Mouse (Mus musculus) gastrocnemius, postnatal 36 days (tissue): ENCODE results near the gene Ccdc83. TPM values are rescaled to one million over a fixed set of nuclear protein-coding genes. Genes with fewer than 3 reads are reported as not detected.
A peak's percentile ranks its signal among the peaks of the same experiment; 100 is the strongest.

Source experiments
- DNase-seq, 2 experiments: peaks; one replicate each; pipeline ENCODE4 v3.0.0; 2022
- intact Hi-C: fragments of 180-260 bp; cut with DNase I; formaldehyde crosslinking; loops from one replicate; pipeline ENCODE4 v1.15.1; 2025
- long read RNA-seq, 2 experiments: library from polyadenylated mRNA; stranded (forward); transcript quantifications; one replicate each; pipeline ENCODE4 v2.0.0; 2021
- total RNA-seq, 2 experiments: library from RNA; stranded (reverse); gene quantifications; 2 replicates each; pipeline ENCODE4 v1.2.3; 2021

Gene Ccdc83
- not detected for total RNA-seq
- long read RNA-seq, experiment 1: 0 reads
- long read RNA-seq, experiment 2: 0 reads

DNA sequence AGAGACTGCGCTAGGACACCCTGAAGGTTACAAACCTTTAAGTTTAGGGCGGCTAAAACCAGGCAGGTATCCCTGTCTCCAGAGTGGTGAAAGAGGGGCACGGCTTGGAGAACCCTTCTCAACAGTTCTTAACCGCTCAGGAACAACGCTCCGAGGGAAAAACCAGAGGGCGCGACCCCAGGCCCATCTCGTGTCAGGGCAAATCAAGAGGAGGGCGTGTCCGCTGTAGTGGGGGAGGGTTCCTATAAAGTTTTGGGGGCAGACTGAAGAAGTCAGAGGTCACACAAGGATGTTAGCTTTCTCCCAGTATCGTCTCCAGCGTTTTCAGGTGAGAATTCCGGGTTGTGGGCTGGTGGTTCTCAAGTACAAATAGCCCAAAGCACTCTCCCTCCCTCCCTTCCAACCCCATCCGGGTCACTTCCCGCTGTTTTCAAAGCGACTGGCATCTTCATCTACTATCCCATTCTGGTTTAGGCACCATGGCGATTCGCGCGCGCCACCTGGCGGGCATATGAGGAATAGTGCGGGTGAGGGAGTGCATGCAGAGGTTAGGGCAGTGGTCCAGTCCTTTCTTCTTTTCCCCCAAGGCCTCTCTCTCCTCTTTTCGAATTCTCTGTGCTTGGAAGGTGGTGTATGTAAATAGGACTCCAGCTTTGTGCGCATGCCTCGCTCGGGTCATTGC is at the start of gene Ccdc83:
Gene Ccdc83, minus strand, starts transcription at position 489 of the 682 bp plus-strand sequence.
- intact Hi-C loops: loop anchor here (2.0 kb wide), 1 partner anchor 267 kb away; no protein-coding TSS in a partner anchor
- DNase-seq: peak; percentile 72 to 84

DNA sequence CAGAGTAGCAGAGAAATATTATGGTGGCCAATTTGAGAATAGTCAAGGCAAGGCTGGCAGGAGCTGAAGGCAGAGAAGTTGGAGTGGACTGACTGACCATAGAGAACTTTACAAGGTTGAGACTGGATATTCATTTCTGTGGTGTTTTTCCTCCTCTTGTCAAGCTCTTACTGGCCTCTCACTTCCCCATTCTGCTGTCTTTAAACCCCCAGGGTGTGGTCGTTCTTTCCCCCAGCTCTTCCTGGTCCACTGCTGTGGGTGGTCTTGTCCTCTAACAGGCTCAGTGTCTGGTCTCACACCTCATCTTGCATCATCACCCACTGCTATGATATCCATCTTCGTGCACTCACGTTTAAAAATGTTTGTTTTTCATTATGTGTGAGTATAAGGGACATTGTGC is 47.8 kb upstream of the Ccdc83 start:
- no peak for DNase-seq
- intact Hi-C loops: no loop called here

DNA sequence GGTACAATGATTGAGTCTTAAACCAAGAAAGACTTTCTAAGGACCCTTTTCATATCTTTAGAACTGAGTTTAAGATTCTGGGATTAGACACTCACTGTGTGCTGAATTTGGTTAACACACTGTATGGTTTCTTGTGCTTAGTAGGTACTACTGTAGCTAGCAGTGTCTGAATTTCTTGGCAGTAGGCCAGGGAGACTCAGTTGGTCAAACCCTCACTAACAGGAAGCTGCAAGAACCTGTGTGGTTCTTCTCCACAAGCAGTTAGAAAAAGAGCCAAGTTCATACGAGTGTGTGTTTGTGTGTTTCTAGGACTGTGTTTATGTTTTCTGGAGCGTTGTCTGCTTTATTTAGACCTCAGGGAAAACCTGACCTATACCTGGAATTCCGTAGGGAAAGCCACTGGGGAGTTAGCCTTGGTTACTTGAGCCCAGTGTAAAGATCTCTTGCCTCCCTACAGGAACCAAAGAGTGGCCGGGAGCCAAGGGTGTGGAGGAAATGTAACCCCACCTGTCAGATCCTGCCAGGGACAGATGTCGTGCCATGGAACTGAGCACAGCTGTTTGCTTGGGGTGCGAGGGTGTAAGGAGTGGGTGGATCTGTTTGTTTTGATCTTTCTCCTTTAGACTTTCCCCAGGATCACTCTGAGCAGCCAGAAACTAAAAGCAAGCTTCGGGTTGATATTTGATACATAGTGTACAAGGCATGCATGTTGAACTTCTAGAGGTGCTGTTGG is 46.7 kb upstream of the Ccdc83 start:
- DNase-seq: peak in 1 of 2 experiments; percentile 38
- intact Hi-C loops: no loop called here

DNA sequence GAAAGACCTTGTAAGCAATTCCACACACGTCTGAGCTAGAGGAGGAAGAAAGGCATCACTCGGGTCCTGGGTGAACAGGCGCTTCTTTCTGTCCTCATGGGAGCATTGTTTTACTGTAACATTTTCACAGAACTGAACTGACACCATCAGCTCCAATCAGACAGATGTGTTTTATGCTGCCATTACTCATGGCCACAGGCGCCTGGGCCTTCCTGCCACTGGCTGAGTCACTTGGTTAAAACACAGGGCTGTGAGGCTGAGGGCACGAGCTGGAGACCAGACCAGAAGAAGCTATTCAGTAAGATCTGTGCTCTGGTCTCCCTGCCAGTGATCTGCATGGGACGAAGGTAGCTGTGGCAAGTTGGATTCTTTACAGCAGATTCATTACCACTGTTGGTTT is 42.4 kb upstream of the Ccdc83 start:
- intact Hi-C loops: no loop called here

DNA sequence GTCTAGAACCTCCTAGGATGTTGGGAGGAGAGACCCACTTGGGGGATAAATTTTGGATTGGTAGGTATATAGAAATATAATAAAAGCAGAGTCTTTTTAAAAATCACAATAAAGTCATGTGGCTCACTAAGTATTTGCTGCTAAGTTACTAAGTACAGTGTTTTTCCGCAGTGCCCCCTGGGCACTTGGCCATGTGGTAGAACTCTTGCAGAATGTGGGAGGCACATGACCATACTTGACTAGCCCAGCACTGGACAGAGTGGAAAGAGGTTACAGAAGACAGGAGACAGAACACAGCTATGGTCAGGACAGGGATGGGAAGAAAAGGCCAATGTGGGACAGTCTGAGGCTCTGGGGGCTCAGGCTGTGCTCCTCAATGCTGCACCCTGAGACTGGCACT is 41.4 kb upstream of the Ccdc83 start:
- intact Hi-C loops: no loop called here
- no peak for DNase-seq

More for the DNA sequence above, 42.4 kb upstream of the Ccdc83 start:
- DNase-seq: no peak

DNA sequence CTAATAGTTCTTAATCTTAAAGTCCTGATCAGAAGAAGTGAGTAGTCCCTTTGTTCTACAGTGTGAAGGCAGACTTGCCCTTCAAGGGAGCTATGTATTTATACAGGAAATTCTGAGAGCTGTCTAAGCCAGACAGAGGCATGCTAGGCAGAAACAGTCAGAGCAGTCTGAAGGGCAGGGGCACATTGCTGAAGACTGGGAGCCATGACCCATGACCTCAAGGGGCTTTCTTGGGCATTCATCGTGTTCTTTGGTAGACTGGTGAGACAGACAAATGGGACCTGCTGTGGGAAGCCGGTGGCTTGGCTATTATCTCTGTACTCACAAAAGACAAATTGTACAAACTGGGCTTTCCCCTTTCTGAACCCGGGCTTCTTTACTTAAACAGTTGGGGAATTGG is 40.5 kb upstream of the Ccdc83 start:
- no peak for DNase-seq
- intact Hi-C loops: no loop called here

DNA sequence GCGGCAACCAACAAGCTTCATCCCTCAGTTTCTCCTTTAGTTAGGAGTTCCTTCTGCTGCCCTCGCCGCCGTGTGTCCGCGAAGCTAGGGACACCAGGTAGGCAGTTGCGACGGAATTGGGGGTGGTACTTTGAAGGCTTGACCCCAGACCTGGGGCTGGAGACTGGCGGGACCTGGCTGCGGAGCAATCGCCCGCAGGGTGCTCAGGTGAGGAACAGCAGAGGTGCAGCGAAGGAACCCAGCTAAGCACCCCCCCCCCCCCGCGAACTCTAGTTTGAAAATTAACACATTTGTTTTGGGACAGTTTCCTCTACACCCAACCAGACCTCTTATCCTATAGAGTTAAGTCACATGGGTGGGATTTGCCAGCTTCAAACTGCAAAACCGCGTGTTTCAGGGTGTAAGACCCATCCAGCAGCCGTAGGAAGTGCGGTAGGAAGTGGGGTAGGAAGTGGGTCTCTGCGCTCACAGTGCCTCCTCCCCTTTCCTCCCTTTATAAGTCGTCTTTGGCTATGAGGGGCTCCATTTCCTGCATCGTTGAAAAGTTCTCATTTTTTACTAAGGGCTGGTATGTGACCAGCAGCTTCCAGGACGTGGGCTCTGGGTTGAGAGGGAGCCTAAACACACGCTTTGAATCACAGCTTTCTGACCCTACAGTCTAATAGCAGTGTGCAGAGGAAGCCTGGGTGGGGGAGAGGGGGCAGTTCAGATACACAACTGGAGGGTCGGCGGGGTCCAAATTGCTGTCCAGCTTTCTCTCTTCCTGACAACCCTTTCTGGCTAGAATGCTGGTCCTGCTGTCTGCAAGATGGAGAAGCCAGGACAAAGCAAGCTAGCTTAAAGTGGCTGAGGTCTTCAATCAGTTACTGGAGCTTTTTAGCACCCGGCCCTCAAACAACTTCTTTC is 37.3 kb upstream of the Ccdc83 start:
- no peak for DNase-seq
- intact Hi-C loops: loop anchor here (5.0 kb wide), 1 partner anchor 99 kb away; no protein-coding TSS in a partner anchor

DNA sequence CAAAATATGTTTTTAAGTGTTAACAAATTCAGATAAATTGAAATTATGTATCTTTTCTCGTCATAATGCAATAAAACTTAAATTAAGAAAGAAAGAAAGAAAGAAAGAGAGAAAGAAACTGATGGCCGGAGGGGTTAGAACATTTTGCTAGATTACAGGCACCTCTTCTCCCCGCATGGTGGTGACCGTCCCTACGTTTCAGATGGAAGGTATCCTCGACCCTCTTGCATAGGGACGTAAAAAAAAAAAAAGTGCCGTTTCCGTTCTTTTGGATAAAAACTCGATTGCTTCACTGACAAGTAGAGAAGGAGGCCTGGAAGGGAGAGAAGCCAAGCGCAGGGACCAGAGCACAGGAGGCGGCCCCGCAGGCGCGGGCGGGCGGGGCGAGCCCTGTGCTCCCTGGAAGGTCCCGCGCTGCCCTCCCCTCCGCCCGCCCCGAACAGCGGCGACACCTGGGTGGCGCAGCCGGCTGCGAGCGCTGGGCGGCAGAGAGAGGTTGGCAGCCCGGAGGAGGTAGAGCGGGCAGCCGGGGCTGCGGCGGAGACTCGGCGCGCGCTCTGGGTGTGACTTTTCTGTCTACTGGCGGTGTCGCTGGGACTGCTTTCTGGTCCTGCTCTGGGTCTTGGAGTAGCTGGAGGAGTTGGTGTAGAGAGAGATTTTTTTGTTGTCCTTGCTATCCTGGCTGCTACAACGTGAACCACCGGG is 36.5 kb upstream of the Ccdc83 start, which contains the start of gene Sytl2:
Gene Sytl2, plus strand, starts transcription at position 311 of the 705 bp plus-strand sequence.
- DNase-seq: peak; percentile 31 to 54
- intact Hi-C loops: loop anchor here (5.0 kb wide), 1 partner anchor 100 kb away; no protein-coding TSS in a partner anchor

DNA sequence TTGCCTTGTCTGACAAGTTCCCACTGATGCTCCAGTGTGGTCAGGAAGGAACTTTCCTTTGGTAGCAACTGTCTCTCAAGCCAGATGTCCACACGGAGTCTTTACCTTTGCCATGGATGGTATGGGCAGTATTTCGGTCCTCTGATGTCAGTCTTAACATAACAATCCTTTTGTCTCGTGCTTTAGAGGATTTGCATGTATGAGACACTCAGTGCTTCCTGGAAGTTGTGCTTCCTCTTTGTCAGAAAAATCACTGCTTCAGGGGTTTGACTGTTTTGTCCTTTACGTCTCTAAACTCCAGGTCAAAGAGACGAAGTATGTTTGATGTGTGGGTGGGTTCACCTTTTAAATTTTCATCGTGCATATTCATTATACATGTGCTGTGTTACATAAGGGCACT is 26.3 kb upstream of the Ccdc83 start:
- no peak for DNase-seq
- intact Hi-C loops: no loop called here

DNA sequence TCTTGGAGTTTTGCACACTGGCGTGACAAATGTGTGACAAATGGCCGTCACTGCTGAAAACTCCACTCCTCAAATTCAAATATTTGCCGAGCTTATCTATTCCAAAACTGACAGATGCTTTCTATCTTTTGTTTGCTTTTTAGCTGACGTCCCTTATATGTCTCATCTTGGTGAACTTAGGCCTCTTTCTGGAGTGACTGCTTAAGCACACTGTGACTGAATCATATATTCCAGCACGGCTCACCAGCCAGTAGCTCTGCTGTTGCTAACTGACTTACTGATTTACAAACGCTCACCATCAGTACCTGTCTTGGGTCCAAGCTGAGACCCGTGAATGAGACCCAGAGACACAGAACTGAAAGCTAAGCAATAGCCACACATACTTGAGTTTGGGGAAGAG is 19.2 kb upstream of the Ccdc83 start:
- intact Hi-C loops: loop anchor here (5.0 kb wide), 1 partner anchor 123 kb away; no protein-coding TSS in a partner anchor
- DNase-seq: no peak

DNA sequence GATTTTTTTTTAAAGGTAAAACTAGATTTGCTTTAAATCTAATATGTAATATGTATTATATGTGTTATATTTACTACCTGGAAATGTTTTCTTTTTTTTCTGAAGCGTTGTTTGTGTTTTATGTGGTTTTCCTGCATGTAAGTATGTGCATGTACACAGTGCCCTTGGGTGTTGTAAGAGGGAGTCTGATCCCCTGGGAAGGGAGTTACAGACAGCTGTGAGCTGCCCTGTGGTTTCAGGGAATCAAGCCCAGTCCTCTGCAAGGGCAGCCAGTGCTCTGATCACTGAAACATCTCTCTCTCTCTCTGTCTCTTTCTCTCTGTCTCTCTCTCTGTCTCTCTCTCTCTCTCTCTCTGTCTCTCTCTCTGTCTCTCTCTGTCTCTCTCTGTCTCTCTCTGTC is 17.2 kb upstream of the Ccdc83 start:
- no peak for DNase-seq
- intact Hi-C loops: loop anchor here (5.0 kb wide), 1 partner anchor 125 kb away; no protein-coding TSS in a partner anchor

DNA sequence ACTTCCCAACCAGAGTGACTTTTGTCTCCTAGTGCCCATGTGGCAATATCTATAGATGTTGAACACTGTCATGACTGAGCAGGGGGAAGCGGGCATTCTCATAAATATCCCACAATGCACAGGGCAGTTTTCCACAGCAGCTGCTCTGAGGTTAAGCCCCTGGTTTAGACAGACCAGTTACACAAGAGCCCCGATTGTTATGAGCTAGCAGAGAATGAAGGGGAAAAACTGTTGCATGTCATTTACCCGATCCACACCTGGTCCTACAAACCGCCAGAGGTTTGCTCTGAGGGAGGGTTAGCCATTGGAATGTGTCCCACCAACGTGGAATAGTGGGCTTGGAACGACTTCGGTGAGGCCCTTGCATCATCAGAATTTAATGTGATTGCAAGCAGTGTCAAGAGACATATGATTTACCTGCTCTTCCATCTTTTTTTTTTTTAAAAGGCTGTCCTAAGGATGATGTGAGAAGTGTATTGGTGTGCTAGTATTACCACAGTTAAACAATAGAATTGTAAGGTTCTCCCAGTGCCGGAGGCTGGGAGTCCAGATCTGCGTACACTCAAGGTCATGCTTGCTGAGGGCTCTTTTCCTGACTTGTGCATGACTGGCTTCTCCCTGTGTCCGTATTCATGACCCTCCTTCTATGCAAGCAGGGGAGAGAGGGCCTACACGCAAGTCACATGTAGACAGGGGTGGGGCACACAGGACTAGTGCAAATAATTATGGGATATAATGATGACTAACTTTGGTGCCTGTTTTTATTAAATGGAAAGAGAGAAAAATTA is 16.4 kb upstream of the Ccdc83 start:
- intact Hi-C loops: loop anchor here (5.0 kb wide), 1 partner anchor 125 kb away; no protein-coding TSS in a partner anchor
- no peak for DNase-seq

DNA sequence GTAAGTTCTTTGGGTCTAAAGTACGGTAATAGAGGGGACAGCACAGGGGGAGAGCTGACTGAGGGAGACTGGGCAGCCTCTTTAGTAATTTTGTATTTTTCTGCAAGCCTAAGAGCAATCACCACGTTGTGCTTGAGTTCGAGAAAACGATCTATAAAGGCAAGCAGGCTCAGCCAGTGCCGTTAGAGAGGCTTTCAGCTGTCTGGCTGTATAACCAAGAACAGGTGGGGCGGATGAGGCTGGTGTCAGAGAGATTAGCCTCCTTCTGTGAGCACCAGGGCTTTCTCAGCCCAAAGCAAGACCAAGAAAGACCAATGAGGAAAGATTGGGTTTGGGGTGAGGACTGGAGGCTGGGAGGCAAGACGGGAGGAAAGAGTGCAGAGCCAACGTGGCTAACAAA is 15.3 kb upstream of the Ccdc83 start:
- intact Hi-C loops: loop anchor here (5.0 kb wide), 1 partner anchor 126 kb away; no protein-coding TSS in a partner anchor
- no peak for DNase-seq

DNA sequence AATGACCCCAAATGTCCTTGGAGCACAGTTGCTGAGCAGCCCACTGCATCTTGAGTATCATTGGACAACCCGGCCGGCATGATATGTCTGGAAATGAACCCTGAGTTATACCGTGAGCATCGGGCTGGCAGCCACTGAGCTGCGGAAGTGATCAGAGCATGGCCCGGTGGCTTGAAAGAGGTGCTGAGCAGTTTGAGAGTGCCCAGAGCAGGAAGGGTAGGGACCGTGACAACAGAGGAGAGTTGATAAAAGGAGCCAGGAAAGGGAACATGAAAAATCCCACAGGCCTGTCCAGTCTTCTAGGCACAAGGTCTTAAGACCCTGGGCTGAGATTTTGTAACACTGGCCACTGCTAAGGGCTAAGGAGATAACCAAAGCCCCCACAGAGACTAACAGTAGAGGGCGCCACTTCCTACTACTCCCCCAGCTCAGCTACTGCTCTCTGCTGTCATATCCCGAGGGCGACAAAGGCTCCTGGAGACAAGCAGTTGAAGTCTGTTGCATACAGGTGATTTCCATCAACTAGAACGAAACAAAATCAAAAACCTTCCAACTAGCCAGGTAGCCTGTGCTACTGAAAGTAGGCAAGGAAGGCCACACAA is 14.8 kb upstream of the Ccdc83 start:
- DNase-seq: no peak

DNA sequence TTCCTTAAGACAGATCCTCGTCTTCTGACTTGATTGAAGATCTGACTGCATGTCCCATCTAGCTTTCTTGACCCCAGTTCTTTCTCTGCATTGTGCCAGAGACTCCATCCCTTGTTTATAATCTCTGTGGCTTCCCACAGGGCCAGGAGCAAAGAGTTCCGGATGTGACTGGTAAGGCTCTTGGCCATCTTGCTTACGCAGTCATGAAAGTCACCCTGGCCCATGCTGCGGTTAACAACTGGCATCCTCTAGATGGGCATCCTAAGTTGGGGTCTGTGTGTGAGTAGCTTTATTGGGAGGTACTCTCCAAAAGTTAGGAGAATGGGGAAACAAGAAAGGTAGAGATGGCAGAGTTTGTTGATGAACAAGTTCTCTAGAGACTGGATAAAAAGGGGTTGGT is 13.6 kb upstream of the Ccdc83 start:
- DNase-seq: no peak
- intact Hi-C loops: no loop called here

More for the DNA sequence above, 14.8 kb upstream of the Ccdc83 start:
- intact Hi-C loops: loop anchor here (5.0 kb wide), 1 partner anchor 127 kb away; no protein-coding TSS in a partner anchor

DNA sequence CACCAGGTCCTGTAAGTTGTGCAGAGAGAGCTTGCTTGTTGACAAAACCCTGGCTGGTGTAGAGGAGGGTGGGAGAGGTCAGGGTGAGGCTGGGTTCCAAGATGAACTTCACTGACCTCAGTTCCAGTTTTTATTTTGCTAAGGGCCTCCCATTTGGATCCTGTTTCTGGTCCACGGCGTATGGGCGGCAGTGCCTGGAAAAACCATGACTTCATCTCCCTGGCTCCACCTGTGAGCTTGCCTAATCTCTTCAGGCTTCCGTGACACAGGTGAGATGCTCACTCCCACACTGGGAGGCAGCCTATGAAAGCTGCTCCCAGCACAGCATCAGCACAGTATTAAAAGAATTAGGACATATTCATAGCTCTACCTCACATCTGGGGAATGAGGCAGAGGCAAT is 12.2 kb upstream of the Ccdc83 start:
- no peak for DNase-seq
- intact Hi-C loops: no loop called here

DNA sequence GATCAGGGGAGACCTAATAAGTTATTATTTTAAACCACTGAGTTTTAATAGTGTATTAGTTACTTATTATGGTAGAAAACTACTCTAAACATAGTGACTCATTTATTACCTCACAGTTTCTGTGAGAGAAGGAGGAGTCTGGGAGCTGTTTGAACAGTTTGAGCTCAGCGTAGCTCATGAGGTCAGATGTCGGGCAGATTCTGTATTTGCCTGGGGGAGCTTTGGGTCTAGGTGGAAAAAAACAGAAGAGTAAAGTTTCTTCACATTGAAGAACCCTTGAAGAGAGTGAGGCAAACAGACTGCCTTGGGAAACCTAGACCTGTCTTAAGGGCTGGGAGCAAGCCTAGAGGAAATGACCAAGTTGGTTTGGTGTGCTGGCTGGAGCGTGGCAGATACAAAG is 11.7 kb upstream of the Ccdc83 start:
- intact Hi-C loops: no loop called here
- DNase-seq: no peak

DNA sequence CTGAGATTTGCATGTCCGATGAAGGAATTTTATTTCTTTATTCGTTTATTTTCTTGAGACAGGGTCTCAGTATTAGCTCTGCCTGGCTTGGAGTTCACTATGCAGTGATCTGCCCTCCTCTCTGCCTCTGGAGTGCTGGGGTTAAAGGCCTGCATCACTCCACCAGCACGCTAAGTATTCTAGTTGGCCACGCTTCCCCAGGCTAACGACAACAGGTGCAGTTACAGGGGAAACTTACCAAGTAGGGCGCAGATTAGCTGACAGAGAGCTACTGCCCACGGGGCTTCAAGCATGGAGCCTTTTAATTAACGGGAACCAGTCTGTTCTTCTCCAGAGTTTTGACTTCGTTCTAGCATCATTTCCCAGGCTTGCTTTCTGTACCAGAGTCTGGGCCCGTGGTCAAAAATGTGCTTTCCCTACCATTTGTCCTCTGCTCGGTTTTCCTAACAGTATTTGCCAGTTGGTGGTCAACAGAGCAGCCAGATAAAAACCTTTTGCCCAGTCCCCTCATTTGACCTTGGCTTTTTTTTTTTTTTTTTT is 9.1 kb upstream of the Ccdc83 start:
- intact Hi-C loops: no loop called here
- peak in 1 of 2 experiments; percentile 18 for DNase-seq
